Mouse (Mus musculus) midbrain, embryonic 13.5 days (tissue): ENCODE measurements around the gene Tfap2b. TPM values are rescaled to one million over a fixed set of nuclear protein-coding genes. Genes with fewer than 3 reads are reported as not detected.

Experiments
- polyA plus RNA-seq: library from polyadenylated mRNA; unstranded; fragments of >200 nt; fragmentation: Nextera tagmentation; extraction: Ambion mirVana; gene quantifications from 2 replicates; pipeline ENCODE4 v1.2.1, GENCODE M21; 2015

Tfap2b gene
- polyA plus RNA-seq, 1 experiment from 2014 or later = 296 TPM

Other genes with a start within 250 kb of the Tfap2b start
- 41.3 and 54.1 TPM in 2 replicates for gene Tfap2d, start 105.9 kb upstream of the Tfap2b start, polyA plus RNA-seq